Mouse (Mus musculus) adrenal gland, adult 18-20 months (tissue): ENCODE measurements around the gene Polr3gl. TPM values are rescaled to one million over a fixed set of nuclear protein-coding genes. Genes with fewer than 3 reads are reported as not detected.
A peak's percentile ranks its signal among the peaks of the same experiment; 100 is the strongest.

Experiments
- DNase-seq, 2 experiments: peaks; one replicate each; pipeline ENCODE4 v3.0.0; 2021 to 2022; ENCODE audit warnings: low spot score in 2 of 2
- total RNA-seq, 2 experiments: library from RNA; stranded (reverse); gene quantifications; 1 replicate in 1 of 2; 2 replicates in 1 of 2; pipeline ENCODE4 v1.2.3; 2021

The Polr3gl gene
- total RNA-seq, 2 experiments from 2014 or later = 35.5 to 38.8 TPM

DNA sequence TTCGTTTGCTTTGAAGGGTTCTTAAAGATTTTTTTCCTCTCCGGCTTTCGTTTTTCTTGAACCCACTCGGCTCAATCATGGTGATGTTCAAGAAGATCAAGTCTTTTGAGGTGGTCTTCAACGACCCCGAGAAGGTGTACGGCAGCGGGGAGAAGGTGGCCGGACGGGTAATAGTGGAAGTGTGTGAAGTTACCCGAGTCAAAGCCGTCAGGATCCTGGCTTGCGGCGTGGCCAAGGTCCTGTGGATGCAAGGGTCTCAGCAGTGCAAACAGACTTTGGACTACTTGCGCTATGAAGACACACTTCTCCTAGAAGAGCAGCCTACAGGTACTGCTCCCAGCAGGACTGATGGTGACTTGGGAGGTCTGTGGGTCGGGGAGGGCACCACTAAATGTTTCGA lies 35.8 kb downstream of the Polr3gl start:
- no peak for DNase-seq

- peak; percentile 100 for DNase-seq
These were observed 36.3 kb downstream of the Polr3gl start, which contains the start of gene Txnip for GRCm38 (mm10) chr3:96557694-96558093. Txnip (plus strand) TSS chr3:96557957.

GRCm38 (mm10) chr3:96556651-96557635 lies 37.0 kb downstream of the Polr3gl start:
- DNase-seq = no peak

- no peak for DNase-seq
These were observed 37.9 kb downstream of the Polr3gl start for GRCm38 (mm10) chr3:96555999-96556614.

- peak in 1 of 2 experiments; percentile 56 for DNase-seq
These were observed 38.9 kb downstream of the Polr3gl start for GRCm38 (mm10) chr3:96555041-96555596.

DNA sequence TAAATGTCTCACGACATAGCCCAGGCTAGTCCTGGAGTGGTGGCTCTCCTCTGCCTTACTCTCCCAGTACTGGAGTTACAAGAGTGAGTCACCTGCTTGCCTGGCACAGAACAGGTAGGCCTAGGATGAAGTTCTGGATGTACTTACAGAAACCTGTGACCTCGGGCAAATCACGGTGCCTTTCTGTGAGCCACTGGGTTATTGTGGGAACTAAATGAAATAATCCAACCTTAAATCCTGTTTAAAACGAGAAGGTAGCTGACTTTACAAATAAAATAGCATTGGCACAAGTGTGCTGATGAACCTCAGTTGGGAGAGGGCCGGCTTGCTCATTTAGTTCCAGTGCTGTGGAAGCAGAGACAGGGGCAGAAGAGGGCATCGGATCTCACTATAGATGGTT lies 39.7 kb downstream of the Polr3gl start:
- no peak for DNase-seq

DNA sequence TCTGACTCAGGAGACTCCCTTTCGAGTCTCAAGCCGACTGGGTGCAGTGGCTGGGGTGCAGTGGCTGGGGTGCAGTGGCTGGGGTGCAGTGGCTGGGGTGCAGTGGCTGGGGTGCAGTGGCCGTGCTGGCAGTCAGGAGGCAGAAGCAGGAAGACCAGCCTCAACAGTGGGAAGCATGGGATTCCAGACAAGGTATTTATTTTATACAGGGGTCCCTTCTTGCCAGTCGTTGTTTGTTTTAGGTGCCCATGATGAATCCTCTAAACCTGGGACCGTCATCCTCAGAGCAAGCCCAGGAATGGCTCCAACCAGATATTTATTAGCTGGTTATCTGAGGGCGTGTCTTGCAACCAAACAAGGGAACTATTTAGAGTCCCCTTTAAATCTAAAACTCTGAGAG lies 40.4 kb downstream of the Polr3gl start:
- DNase-seq = no peak

GRCm38 (mm10) chr3:96551890-96552289 lies 42.1 kb downstream of the Polr3gl start:
- no peak for DNase-seq

DNA sequence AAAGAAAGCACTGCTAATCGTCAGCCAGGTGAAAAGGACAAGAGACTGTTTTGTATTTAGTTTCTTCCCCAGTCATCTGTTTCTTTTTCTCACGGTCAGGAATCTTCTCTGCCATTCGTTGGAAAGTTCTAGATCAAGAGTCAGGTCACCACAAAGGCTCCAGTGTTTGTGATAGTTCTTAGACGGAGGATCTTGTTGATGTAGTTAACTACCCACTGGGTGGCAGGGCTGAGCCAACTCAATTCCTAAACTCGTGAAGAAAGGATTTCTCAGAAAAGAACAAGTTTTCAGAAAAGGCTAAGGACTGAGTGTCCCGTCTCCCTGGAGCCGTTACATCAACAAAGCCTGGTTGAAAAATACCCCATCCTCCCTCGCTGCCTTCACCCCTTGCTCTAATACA lies 42.8 kb downstream of the Polr3gl start:
- peak in 1 of 2 experiments; percentile 60 for DNase-seq

GRCm38 (mm10) chr3:96549346-96549745 lies 44.6 kb downstream of the Polr3gl start:
- DNase-seq = no peak

GRCm38 (mm10) chr3:96548824-96549223 lies 45.2 kb downstream of the Polr3gl start:
- no peak for DNase-seq

DNA sequence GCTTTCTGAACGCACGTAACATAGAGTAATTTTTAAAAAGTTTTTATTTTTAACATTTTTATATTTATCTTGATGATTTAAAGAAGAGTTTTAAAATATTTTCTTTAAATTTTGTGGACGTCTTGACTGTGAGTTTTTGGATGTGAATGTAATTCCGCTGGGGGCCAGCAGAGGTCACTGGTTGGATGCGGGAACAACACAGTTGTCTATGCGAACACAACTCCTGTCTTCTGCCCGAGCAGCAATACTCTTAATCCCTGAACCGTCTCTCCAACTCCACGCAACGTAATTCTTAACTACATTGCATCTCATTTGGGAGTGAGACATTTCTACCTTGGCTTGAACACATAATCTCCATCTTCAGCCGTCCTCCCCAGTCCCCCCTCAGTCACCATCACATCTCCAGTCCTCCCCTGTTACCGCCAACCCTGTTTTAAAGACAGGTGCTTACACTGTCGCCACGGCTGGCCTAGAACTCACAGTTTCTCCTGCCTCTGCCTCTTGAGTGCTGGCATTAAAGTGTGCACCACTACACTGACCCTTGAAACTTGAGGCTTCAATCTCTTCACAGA lies 46.5 kb downstream of the Polr3gl start:
- peak; percentile 78 to 84 for DNase-seq

GRCm38 (mm10) chr3:96546880-96547279 lies 47.1 kb downstream of the Polr3gl start:
- DNase-seq = no peak

- no peak for DNase-seq
These were observed 48.4 kb downstream of the Polr3gl start for GRCm38 (mm10) chr3:96545565-96545964.

GRCm38 (mm10) chr3:96543345-96543744 lies 50.6 kb downstream of the Polr3gl start:
- DNase-seq = no peak

GRCm38 (mm10) chr3:96542554-96542953 lies 51.4 kb downstream of the Polr3gl start:
- DNase-seq = no peak

- DNase-seq = no peak
These were observed 52.5 kb downstream of the Polr3gl start for GRCm38 (mm10) chr3:96541328-96542078.

- DNase-seq = no peak
These were observed 53.2 kb downstream of the Polr3gl start for GRCm38 (mm10) chr3:96540740-96541139.

- DNase-seq = no peak
These were observed 54.7 kb downstream of the Polr3gl start for GRCm38 (mm10) chr3:96539316-96539715.

- DNase-seq = no peak
These were observed 59.7 kb downstream of the Polr3gl start for GRCm38 (mm10) chr3:96534300-96534699.

- DNase-seq = no peak
These were observed 61.9 kb downstream of the Polr3gl start for GRCm38 (mm10) chr3:96532050-96532449.
